In the genomic region with DNA sequence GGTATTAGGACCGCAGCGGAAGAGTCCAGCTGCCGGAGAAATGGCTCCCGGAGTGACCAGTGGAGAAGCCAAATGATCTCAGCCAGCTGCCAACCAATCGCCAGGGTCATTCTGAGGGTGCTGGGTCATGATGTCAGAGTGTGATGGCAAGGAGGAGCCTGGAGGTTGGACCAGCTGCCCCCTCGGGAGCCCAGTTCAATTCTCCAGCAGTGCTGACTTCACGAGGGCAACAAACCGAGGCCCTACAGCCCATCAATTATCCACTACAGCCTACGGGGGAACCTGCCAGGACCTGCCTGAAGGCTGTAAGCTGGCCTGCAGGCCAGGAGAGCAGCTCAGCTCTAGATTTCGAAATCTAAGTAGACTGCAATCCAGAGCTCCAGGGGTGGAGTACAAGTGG, we compare ENCODE assay signal across 8 mouse cellular contexts. TPM values are rescaled to one million over a fixed set of nuclear protein-coding genes. Genes with fewer than 3 reads are reported as not detected.
DNase-seq lines count a peak whose midpoint lies in the region; ATAC-seq and TF ChIP-seq lines count a peak whose summit lies in the region.

No protein-coding gene starts in this region.

- TF ChIP-seq EP300 in liver, embryonic 14.5 days (IDR thresholded peaks at IDR 0.05; ENCODE audit: low read depth): no peak

- no peak for ATAC-seq in forebrain, embryonic 12.5 days (ENCODE audit: low FRiP score)
- no peak for ATAC-seq in forebrain, embryonic 14.5 days
- no peak for ATAC-seq in intestine, embryonic 15.5 days
- no peak for ATAC-seq in liver, embryonic 14.5 days (ENCODE audit: insufficient read depth)

- no peak overlapping the region for H3K4me3 ChIP-seq in forebrain, embryonic 12.5 days (replicated peaks)
- H3K4me3 ChIP-seq in forebrain, embryonic 14.5 days (ENCODE audit: low read depth, low read length): no peak overlapping the region
- H3K4me3 ChIP-seq in intestine, embryonic 15.5 days (replicated peaks): no peak overlapping the region
- H3K4me3 ChIP-seq in liver, embryonic 14.5 days (ENCODE audit: insufficient read depth in 1 of 2, low read depth in 2 of 2, low read length in 2 of 2): no peak overlapping the region

- no peak for TF ChIP-seq CTCF in liver, embryonic 14.5 days (IDR thresholded peaks at IDR 0.05; ENCODE audit: low read depth)

- no peaks in the 10 kb centered on the region for H3K9me3 ChIP-seq in forebrain, embryonic 12.5 days
- H3K9me3 ChIP-seq in forebrain, embryonic 14.5 days (replicated peaks; ENCODE audit: control insufficient read depth, low read length): no peaks in the 10 kb centered on the region
- H3K9me3 ChIP-seq in intestine, embryonic 15.5 days: no peaks in the 10 kb centered on the region
- no peaks in the 10 kb centered on the region for H3K9me3 ChIP-seq in liver, embryonic 14.5 days (ENCODE audit: control insufficient read depth, low read length)

- WGBS in forebrain, embryonic 12.5 days: 81% methylated on average over 10 of the region's 10 CpGs
- 85% methylated on average over 10 of the region's 10 CpGs for WGBS in forebrain, embryonic 14.5 days
- WGBS in intestine, embryonic 15.5 days: 35% methylated on average over 10 of the region's 10 CpGs
- WGBS in liver, embryonic 14.5 days (ENCODE audit: insufficient replicate concordance): 62% methylated on average over 10 of the region's 10 CpGs

- H3K27ac ChIP-seq in forebrain, embryonic 12.5 days: peak overlapping the region; percentile 47; the same call in 1 of the 2 replicates
- no peak overlapping the region for H3K27ac ChIP-seq in forebrain, embryonic 14.5 days (ENCODE audit: low read depth, low read length)
- peak overlapping the region; percentile 68 for H3K27ac ChIP-seq in intestine, embryonic 15.5 days
- no peak overlapping the region; the same call in 1 of the 2 replicates for H3K27ac ChIP-seq in liver, embryonic 14.5 days

- DNase-seq in forebrain, embryonic 14.5 days (ENCODE audit: low spot score): no peak
- DNase-seq in gastrocnemius, postnatal 25 days: peak; percentile 39
- DNase-seq in liver, embryonic 14.5 days (ENCODE audit: low read depth in 3 of 3, low spot score in 3 of 3): no peak
- peak; percentile 80 for DNase-seq in yolk sac, embryonic 10.5 days (ENCODE audit: low spot score)
- no peak for DNase-seq in cerebellum, adult 18-20 months
- DNase-seq in right cerebral cortex, adult 18-20 months: no peak

- peaks cover 21% of the 10 kb centered on the region for H3K36me3 ChIP-seq in forebrain, embryonic 12.5 days (replicated peaks)
- peaks cover 18% of the 10 kb centered on the region for H3K36me3 ChIP-seq in forebrain, embryonic 14.5 days (ENCODE audit: control insufficient read depth, insufficient read depth, low read length)
- peaks cover 14% of the 10 kb centered on the region for H3K36me3 ChIP-seq in intestine, embryonic 15.5 days
- H3K36me3 ChIP-seq in liver, embryonic 14.5 days (replicated peaks; ENCODE audit: control insufficient read depth, insufficient read depth, low read depth): no peaks in the 10 kb centered on the region; the same call in 1 of the 2 replicates

- no peak overlapping the region for H3K4me2 ChIP-seq in forebrain, embryonic 12.5 days
- H3K4me2 ChIP-seq in forebrain, embryonic 14.5 days (ENCODE audit: low read length): no peak overlapping the region
- peak overlapping the region; percentile 22 for H3K4me2 ChIP-seq in intestine, embryonic 15.5 days (replicated peaks)
- H3K4me2 ChIP-seq in liver, embryonic 14.5 days (ENCODE audit: low read depth): peak overlapping the region; percentile 46

- no peaks in the 10 kb centered on the region for H3K27me3 ChIP-seq in forebrain, embryonic 12.5 days
- H3K27me3 ChIP-seq in forebrain, embryonic 14.5 days (replicated peaks; ENCODE audit: control insufficient read depth, insufficient read depth, low read length): no peaks in the 10 kb centered on the region
- no peaks in the 10 kb centered on the region for H3K27me3 ChIP-seq in intestine, embryonic 15.5 days (replicated peaks)
- no peaks in the 10 kb centered on the region for H3K27me3 ChIP-seq in liver, embryonic 14.5 days (ENCODE audit: control insufficient read depth, insufficient read depth, low read length)

- no peak overlapping the region for H3K9ac ChIP-seq in forebrain, embryonic 12.5 days
- no peak overlapping the region for H3K9ac ChIP-seq in forebrain, embryonic 14.5 days (ENCODE audit: low read length)
- no peak overlapping the region for H3K9ac ChIP-seq in intestine, embryonic 15.5 days
- no peak overlapping the region for H3K9ac ChIP-seq in liver, embryonic 14.5 days (replicated peaks)

- peaks cover 38% of the 10 kb centered on the region for H3K4me1 ChIP-seq in forebrain, embryonic 12.5 days
- H3K4me1 ChIP-seq in forebrain, embryonic 14.5 days (ENCODE audit: control insufficient read depth, insufficient read depth, low read length): peaks cover 18% of the 10 kb centered on the region
- H3K4me1 ChIP-seq in intestine, embryonic 15.5 days (replicated peaks): peaks cover 38% of the 10 kb centered on the region
- H3K4me1 ChIP-seq in liver, embryonic 14.5 days (replicated peaks; ENCODE audit: control insufficient read depth in 2 of 2, insufficient read depth in 2 of 2, low read length in 1 of 2): peaks cover 44 to 56% of the 10 kb centered on the region in 2 experiments

RNA-seq across cellular contexts. Expression of gene Gga2, which starts 5.3 kb away (rescaled TPM):
- polyA plus RNA-seq in forebrain, embryonic 12.5 days (2016; fragmentation: Nextera tagmentation; extraction: Ambion mirVana): 72.5 and 73.7 TPM in 2 replicates
- polyA plus RNA-seq in forebrain, embryonic 14.5 days (2014; fragmentation: Nextera tagmentation; extraction: Ambion mirVana): 28.0 and 32.1 TPM in 2 replicates
- 10 to 100 TPM; 13.2 to 22.4 TPM for total RNA-seq in gastrocnemius, postnatal 25 days (2021)
- polyA plus RNA-seq in intestine, embryonic 15.5 days (2015; fragmentation: Nextera tagmentation; extraction: Ambion mirVana): 121 and 123 TPM in 2 replicates
- polyA plus RNA-seq in liver, embryonic 14.5 days (2012; rRNA removed): 21.9 and 23.5 TPM in 2 replicates
- 18.2 and 21.4 TPM in 2 replicates for polyA plus RNA-seq in liver, embryonic 14.5 days (2014; fragmentation: Nextera tagmentation; extraction: Ambion mirVana)

RNA-seq across cellular contexts. Expression of gene Cog7, which starts 34.2 kb away (rescaled TPM):
- polyA plus RNA-seq in forebrain, embryonic 12.5 days (2016; fragmentation: Nextera tagmentation; extraction: Ambion mirVana): 21.9 and 23.0 TPM in 2 replicates
- polyA plus RNA-seq in forebrain, embryonic 14.5 days (2014; fragmentation: Nextera tagmentation; extraction: Ambion mirVana): 7.8 and 11.0 TPM in 2 replicates
- 1 to 10 TPM; 8.3 to 8.7 TPM for total RNA-seq in gastrocnemius, postnatal 25 days (2021)
- 18.0 and 21.8 TPM in 2 replicates for polyA plus RNA-seq in intestine, embryonic 15.5 days (2015; fragmentation: Nextera tagmentation; extraction: Ambion mirVana)
- 5.6 and 7.2 TPM in 2 replicates for polyA plus RNA-seq in liver, embryonic 14.5 days (2012; rRNA removed)
- 4.7 and 4.8 TPM in 2 replicates for polyA plus RNA-seq in liver, embryonic 14.5 days (2014; fragmentation: Nextera tagmentation; extraction: Ambion mirVana)

RNA-seq across cellular contexts. Expression of gene Ubfd1, which starts 51.2 kb away (rescaled TPM):
- 78.9 and 83.5 TPM in 2 replicates for polyA plus RNA-seq in forebrain, embryonic 12.5 days (2016; fragmentation: Nextera tagmentation; extraction: Ambion mirVana)
- polyA plus RNA-seq in forebrain, embryonic 14.5 days (2014; fragmentation: Nextera tagmentation; extraction: Ambion mirVana): 69.9 and 76.5 TPM in 2 replicates
- total RNA-seq in gastrocnemius, postnatal 25 days (2021): 10 to 100 TPM; 23.5 to 24.6 TPM
- polyA plus RNA-seq in intestine, embryonic 15.5 days (2015; fragmentation: Nextera tagmentation; extraction: Ambion mirVana): 55.2 and 58.7 TPM in 2 replicates
- polyA plus RNA-seq in liver, embryonic 14.5 days (2012; rRNA removed): 11.3 and 11.7 TPM in 2 replicates
- 16.9 and 20.5 TPM in 2 replicates for polyA plus RNA-seq in liver, embryonic 14.5 days (2014; fragmentation: Nextera tagmentation; extraction: Ambion mirVana)

RNA-seq across cellular contexts. Expression of gene Ears2, which starts 51.3 kb away (rescaled TPM):
- polyA plus RNA-seq in forebrain, embryonic 12.5 days (2016; fragmentation: Nextera tagmentation; extraction: Ambion mirVana): 15.0 and 16.1 TPM in 2 replicates
- 11.8 TPM in 2 replicates for polyA plus RNA-seq in forebrain, embryonic 14.5 days (2014; fragmentation: Nextera tagmentation; extraction: Ambion mirVana)
- total RNA-seq in gastrocnemius, postnatal 25 days (2021): 1 to 10 TPM; 5.4 to 6.8 TPM
- polyA plus RNA-seq in intestine, embryonic 15.5 days (2015; fragmentation: Nextera tagmentation; extraction: Ambion mirVana): 21.4 and 22.3 TPM in 2 replicates
- polyA plus RNA-seq in liver, embryonic 14.5 days (2012; rRNA removed): 3.7 and 4.0 TPM in 2 replicates
- polyA plus RNA-seq in liver, embryonic 14.5 days (2014; fragmentation: Nextera tagmentation; extraction: Ambion mirVana): 6.9 and 7.9 TPM in 2 replicates

Comparison
In these comparisons a context has a peak if more than half of its experiments do, and no peak if none do; other contexts are left out.
1. H3K27ac ChIP-seq: peak in forebrain, embryonic 12.5 days (single experiment) and intestine, embryonic 15.5 days (single experiment); none in forebrain, embryonic 14.5 days (single experiment) and liver, embryonic 14.5 days (single experiment).
2. H3K4me2 ChIP-seq: peak in intestine, embryonic 15.5 days (single experiment) and liver, embryonic 14.5 days (single experiment); none in forebrain, embryonic 12.5 days (single experiment) and forebrain, embryonic 14.5 days (single experiment).
3. DNase-seq: peak in gastrocnemius, postnatal 25 days (single experiment) and yolk sac, embryonic 10.5 days (single experiment); none in forebrain, embryonic 14.5 days (single experiment), liver, embryonic 14.5 days (0 of 3), cerebellum, adult 18-20 months (0 of 2) and right cerebral cortex, adult 18-20 months (single experiment).